Mouse (Mus musculus): ENCODE data around the gene Acsm3. TPM values are rescaled to one million over a fixed set of nuclear protein-coding genes. Genes with fewer than 3 reads are reported as not detected.

Gene Acsm3
- polyA plus RNA-seq, 1 experiment from 2014 or later: 0.38 TPM

DNA sequence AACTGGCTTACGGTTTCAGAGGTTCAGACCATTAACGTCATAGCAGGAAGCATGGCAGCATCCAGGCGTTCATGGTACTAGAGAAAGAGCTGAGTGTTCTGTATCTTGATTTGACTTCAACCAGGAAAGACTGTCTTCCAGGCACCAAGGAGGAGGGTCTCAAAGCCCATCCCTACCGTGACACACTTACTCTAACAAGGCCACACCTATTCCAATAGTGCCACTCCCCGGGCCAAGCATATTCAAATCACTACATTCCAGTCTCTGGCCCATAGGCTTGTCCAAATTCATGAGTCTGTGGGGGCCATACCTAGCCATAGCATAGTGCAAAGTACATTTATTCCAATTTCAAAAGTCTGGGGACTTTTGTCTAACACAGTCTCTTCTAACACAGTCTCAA, 46.7 kb downstream of the Acsm3 start:
- Histone ChIP-seq H3K9me3 (no peaks in the 10 kb centered on the region), H3K4me3 (no peak overlapping the region), H3K4me2 (no peak overlapping the region), H3K36me3 (peaks cover 10% of the 10 kb centered on the region; the same call in 1 of the 2 replicates), H3K9ac (no peak overlapping the region), H3K27ac (replicated peaks) (no peak overlapping the region), H3K27me3 (no peaks in the 10 kb centered on the region), H3K4me1 (replicated peaks) (no peaks in the 10 kb centered on the region)
- ATAC-seq (ENCODE audit: low read depth): no peak
- WGBS: 95% methylated on average over 5 of the region's 5 CpGs

DNA sequence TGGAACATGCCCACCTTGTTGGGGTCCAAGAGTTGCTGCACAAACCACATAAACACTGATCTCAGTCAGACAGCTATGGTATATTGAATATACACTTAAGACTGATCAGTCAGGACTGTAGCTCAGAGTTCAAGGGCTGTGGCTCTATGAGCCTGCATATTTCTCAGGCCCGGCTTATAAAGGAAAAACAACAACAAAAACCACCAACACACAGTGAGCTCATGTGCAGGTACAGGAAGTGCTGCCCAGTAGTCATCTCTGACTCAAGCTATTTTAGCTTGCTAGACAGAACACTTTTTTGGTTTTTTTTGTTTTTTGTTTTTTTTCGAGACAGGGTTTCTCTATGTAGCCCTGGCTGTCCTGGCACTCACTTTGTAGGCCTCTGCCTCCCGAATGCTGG, 48.0 kb downstream of the Acsm3 start:
- no peak for ATAC-seq (ENCODE audit: low read depth)
- Histone ChIP-seq H3K9ac (no peak overlapping the region), H3K27me3 (no peaks in the 10 kb centered on the region), H3K9me3 (no peaks in the 10 kb centered on the region), H3K4me2 (no peak overlapping the region), H3K4me3 (no peak overlapping the region), H3K4me1 (replicated peaks) (no peaks in the 10 kb centered on the region), H3K27ac (replicated peaks) (no peak overlapping the region), H3K36me3 (peaks cover 10% of the 10 kb centered on the region; the same call in 1 of the 2 replicates)
- WGBS: 92% methylated on average over 3 of the region's 3 CpGs

DNA sequence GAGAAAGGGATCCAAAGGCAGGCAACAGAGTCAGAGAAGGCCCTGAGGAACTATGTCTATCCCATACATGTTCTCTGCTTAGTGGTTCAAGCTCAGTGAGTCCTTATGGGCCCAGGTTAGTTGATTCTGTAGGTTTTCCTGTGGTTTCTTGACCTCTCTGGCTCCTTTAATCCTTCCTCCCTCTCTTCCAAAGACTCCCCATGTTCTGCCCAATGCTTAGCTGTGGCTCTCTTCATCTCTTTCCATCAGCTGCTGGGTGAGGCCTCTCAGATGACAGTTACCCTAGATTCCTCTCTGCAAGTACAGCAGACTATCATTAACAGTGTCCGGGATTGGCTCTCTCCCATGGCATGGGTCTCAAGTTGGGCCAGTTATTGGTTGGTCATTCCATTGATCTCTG, 74.6 kb downstream of the Acsm3 start:
- H3K9me3 ChIP-seq: no peaks in the 10 kb centered on the region
- no peaks in the 10 kb centered on the region for H3K27me3 ChIP-seq
- no peak overlapping the region for H3K27ac ChIP-seq (replicated peaks)
- no peaks in the 10 kb centered on the region for H3K4me1 ChIP-seq (replicated peaks)
- 93% methylated on average over 1 of the region's 1 CpGs for WGBS
- ATAC-seq (ENCODE audit: low read depth): no peak
- no peak overlapping the region for H3K4me2 ChIP-seq
- H3K4me3 ChIP-seq: no peak overlapping the region
- no peaks in the 10 kb centered on the region for H3K36me3 ChIP-seq
- no peak overlapping the region for H3K9ac ChIP-seq

DNA sequence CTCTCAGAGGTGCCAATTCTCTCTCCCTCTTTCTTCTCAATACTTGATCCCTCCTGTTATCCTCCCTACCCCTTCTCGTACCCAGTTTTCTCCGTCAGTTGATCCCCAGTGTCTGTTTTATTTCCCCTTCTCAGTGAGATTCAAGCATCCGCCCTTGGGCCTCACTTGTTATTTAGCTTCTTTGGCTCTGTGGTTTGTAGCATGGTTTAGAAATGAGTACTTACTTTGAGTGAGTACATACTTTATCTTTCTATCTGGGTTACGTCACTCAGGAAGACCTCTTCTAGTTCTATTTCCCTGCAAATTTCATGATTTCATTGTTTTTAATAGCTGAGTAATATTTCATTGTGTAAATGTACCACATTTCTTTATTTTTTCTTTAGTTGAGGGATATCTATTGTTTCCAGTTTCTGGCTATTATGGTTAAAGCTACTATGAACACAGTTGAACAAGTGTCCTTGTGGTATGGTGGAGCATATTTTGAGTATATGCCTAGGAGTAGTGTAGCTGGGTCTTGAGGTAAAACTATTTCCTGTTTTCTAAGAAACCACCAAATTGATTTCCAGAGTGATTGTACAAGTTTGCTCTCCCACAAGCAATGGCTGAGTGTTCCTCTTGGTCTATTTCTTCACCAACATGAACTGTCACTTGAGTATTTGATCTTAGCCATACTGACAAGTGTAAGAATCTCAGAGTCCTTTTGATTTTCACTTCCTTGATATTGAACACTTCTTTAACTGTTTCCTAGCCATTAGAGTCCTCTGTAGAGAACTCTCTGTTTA, 75.5 kb downstream of the Acsm3 start:
- no peak for ATAC-seq (ENCODE audit: low read depth)
- Histone ChIP-seq H3K27ac (replicated peaks) (no peak overlapping the region), H3K9me3 (no peaks in the 10 kb centered on the region), H3K27me3 (no peaks in the 10 kb centered on the region), H3K9ac (no peak overlapping the region), H3K4me2 (no peak overlapping the region), H3K36me3 (no peaks in the 10 kb centered on the region), H3K4me3 (no peak overlapping the region), H3K4me1 (replicated peaks) (no peaks in the 10 kb centered on the region)
- WGBS: 90% methylated on average over 4 of the region's 4 CpGs

Other genes with a start within 250 kb of the Acsm3 start
- not detected in 2 replicates for gene Acsm5, start 241.5 kb upstream of the Acsm3 start, polyA plus RNA-seq (2015; fragmentation: Nextera tagmentation; extraction: Ambion mirVana)
- gene Pdilt, start 237.4 kb upstream of the Acsm3 start, polyA plus RNA-seq (2015; fragmentation: Nextera tagmentation; extraction: Ambion mirVana): 0.36 and 0.49 TPM in 2 replicates
- gene Acsm2, start 206.6 kb upstream of the Acsm3 start, polyA plus RNA-seq (2015; fragmentation: Nextera tagmentation; extraction: Ambion mirVana): not detected in 2 replicates
- not detected in 2 replicates for gene Acsm1, start 153.9 kb upstream of the Acsm3 start, polyA plus RNA-seq (2015; fragmentation: Nextera tagmentation; extraction: Ambion mirVana)
- gene Acsm4, start 70.9 kb upstream of the Acsm3 start, polyA plus RNA-seq (2015; fragmentation: Nextera tagmentation; extraction: Ambion mirVana): not detected in 2 replicates
- gene Thumpd1, start 40.1 kb upstream of the Acsm3 start, polyA plus RNA-seq (2015; fragmentation: Nextera tagmentation; extraction: Ambion mirVana): 67.5 and 73.4 TPM in 2 replicates
- gene Rexo5, start 33.1 kb downstream of the Acsm3 start, polyA plus RNA-seq (2015; fragmentation: Nextera tagmentation; extraction: Ambion mirVana): 12.7 and 13.4 TPM in 2 replicates
- 18.1 and 19.6 TPM in 2 replicates for gene Eri2, start 33.1 kb downstream of the Acsm3 start, polyA plus RNA-seq (2015; fragmentation: Nextera tagmentation; extraction: Ambion mirVana)
- gene Lyrm1, start 134.9 kb downstream of the Acsm3 start, polyA plus RNA-seq (2015; fragmentation: Nextera tagmentation; extraction: Ambion mirVana): 20.0 and 20.1 TPM in 2 replicates
- gene Dcun1d3, start 135.4 kb downstream of the Acsm3 start, polyA plus RNA-seq (2015; fragmentation: Nextera tagmentation; extraction: Ambion mirVana): 15.3 and 17.7 TPM in 2 replicates